Mouse (Mus musculus): ENCODE data around the gene Rnf135. TPM values are rescaled to one million over a fixed set of nuclear protein-coding genes. Genes with fewer than 3 reads are reported as not detected.
A peak's percentile ranks its signal among the peaks of the same experiment; 100 is the strongest.

The Rnf135 gene
- polyA plus RNA-seq, 1 experiment = 4.9 TPM

DNA sequence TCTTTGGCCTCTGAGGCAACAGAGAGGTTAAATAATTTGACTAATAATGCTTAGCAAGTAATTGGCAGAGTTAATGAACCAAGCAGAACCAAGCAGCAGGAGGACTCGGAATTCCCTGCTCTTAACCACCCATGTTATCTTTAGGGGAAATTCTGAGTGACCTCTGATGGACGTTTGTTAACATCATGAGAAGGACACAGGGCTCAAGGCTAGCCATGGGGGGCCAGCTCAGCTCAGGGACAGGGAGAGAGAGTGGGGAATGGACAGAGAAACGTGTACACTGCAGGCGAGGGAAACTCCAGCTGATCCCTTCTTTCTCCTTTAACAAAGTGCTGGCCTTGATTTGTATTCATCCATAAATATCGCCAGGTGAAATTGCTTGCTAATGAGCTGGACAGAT, 21.3 kb downstream of the Rnf135 start:
- no peaks in the 10 kb centered on the region for H3K4me1 ChIP-seq (replicated peaks; ENCODE audit: control insufficient read depth, insufficient read depth, low read length)
- H3K4me3 ChIP-seq (ENCODE audit: control insufficient read depth, insufficient read depth, low read length) = no peak overlapping the region
- no peak for TF ChIP-seq CTCF (IDR thresholded peaks at IDR 0.05; ENCODE audit: borderline replicate concordance, control insufficient read depth, extremely low read depth, insufficient read depth, low read length, poor library complexity)
- no peak for TF ChIP-seq POLR2A (IDR thresholded peaks at IDR 0.05; ENCODE audit: control insufficient read depth, extremely low read depth, insufficient read depth, low read length, poor library complexity)
- H3K27me3 ChIP-seq (ENCODE audit: control insufficient read depth, insufficient read depth, low read length) = no peaks in the 10 kb centered on the region
- no peak overlapping the region for H3K27ac ChIP-seq (ENCODE audit: control insufficient read depth, insufficient read depth, low read length)
- WGBS = 89% methylated on average over 5 of the region's 5 CpGs
- DNase-seq = no peak
- no peaks in the 10 kb centered on the region for H3K36me3 ChIP-seq (ENCODE audit: control insufficient read depth, insufficient read depth, low read length)

DNA sequence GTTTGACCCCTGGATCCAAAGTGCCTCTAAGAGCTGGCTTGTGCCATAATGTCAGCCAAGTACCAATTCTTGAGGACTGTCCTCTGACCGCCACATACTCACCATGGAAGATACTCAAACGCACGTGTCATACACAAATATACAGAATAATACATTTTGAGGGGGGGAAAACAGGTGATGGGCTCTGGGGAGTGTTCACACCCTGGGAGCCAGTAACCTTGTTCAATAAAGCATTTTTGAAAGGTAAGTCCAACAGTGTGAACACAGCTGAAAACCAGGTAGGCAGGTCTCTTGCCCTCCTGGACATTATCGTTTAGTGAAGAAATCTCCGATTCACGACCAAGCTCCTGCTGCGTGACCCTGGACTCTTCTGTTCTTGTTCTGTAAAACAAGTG, 24.8 kb downstream of the Rnf135 start:
- Histone ChIP-seq H3K36me3 (ENCODE audit: control insufficient read depth, insufficient read depth, low read length) (no peaks in the 10 kb centered on the region), H3K4me3 (ENCODE audit: control insufficient read depth, insufficient read depth, low read length) (no peak overlapping the region), H3K4me1 (replicated peaks; ENCODE audit: control insufficient read depth, insufficient read depth, low read length) (peaks cover 3% of the 10 kb centered on the region), H3K27me3 (ENCODE audit: control insufficient read depth, insufficient read depth, low read length) (no peaks in the 10 kb centered on the region), H3K27ac (ENCODE audit: control insufficient read depth, insufficient read depth, low read length) (no peak overlapping the region)
- DNase-seq = no peak
- WGBS = 45% methylated on average over 7 of the region's 7 CpGs
- TF ChIP-seq CTCF (IDR thresholded peaks at IDR 0.05; ENCODE audit: borderline replicate concordance, control insufficient read depth, extremely low read depth, insufficient read depth, low read length, poor library complexity) (no peak), POLR2A (IDR thresholded peaks at IDR 0.05; ENCODE audit: control insufficient read depth, extremely low read depth, insufficient read depth, low read length, poor library complexity) (no peak)

DNA sequence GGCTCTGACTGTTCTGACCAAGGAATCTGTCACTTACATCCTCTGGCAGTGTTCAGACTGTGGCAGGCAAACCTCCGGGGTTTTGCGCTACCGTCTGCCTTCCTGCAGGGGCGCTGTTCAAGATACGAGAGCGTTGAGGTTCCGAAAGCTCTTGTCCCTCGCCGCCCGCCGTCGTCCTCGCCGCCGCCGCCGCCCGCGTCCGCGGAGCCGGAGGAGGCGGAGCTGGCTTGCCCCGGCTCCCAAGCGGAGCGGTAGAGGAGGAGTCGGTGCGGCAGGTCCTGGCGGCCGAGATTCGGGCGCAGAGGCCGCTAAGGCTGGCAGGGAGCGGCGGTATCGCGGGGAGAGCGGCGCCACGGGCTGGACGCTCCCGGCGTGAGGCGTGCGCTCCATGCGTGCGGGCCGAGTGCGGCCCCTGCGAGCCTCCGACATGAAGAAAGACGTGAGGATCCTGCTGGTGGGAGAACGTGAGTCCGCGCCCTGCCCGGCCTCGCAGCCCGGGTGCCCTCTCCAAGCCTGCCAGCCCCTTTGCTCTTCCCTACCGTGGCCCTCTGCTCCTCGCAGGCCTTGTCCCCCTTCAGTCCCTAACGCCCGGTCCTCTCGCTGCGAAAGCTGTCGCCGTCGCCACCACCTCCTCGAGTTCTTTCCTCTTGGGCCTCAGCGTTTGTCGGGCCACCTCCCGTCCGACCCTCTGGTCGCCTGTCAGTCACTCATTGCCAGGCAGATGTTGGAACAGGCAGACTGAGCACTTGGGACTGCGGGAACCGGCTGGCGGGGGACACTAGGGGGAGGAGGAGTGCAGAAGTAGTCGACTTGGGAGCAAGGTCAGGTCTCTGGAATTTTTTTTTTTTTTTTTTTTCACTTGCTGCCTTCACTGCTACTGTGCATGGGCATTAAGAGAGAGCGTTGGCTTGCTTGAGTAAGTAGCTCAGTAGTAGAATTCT, 25.5 kb downstream of the Rnf135 start, which contains the start of gene Rhot1:
TSS of gene Rhot1 (plus strand) at position 160 of the 941 bp plus-strand sequence.
- Histone ChIP-seq H3K27ac (ENCODE audit: control insufficient read depth, insufficient read depth, low read length) (peak within 1 kb of the TSS; percentile 1; the same call in 1 of the 2 replicates), H3K4me1 (replicated peaks; ENCODE audit: control insufficient read depth, insufficient read depth, low read length) (peaks cover 3% of the 10 kb centered on the region), H3K4me3 (ENCODE audit: control insufficient read depth, insufficient read depth, low read length) (peak within 1 kb of the TSS; percentile 70), H3K36me3 (ENCODE audit: control insufficient read depth, insufficient read depth, low read length) (no peaks in the 10 kb centered on the region), H3K27me3 (ENCODE audit: control insufficient read depth, insufficient read depth, low read length) (no peaks in the 10 kb centered on the region)
- TF ChIP-seq POLR2A (IDR thresholded peaks at IDR 0.05; ENCODE audit: control insufficient read depth, extremely low read depth, insufficient read depth, low read length, poor library complexity) (peak; percentile 78), CTCF (IDR thresholded peaks at IDR 0.05; ENCODE audit: borderline replicate concordance, control insufficient read depth, extremely low read depth, insufficient read depth, low read length, poor library complexity) (peak; percentile 92)
- peak; percentile 97 for DNase-seq
- under 1% methylated on average over 78 of the region's 78 CpGs for WGBS

DNA sequence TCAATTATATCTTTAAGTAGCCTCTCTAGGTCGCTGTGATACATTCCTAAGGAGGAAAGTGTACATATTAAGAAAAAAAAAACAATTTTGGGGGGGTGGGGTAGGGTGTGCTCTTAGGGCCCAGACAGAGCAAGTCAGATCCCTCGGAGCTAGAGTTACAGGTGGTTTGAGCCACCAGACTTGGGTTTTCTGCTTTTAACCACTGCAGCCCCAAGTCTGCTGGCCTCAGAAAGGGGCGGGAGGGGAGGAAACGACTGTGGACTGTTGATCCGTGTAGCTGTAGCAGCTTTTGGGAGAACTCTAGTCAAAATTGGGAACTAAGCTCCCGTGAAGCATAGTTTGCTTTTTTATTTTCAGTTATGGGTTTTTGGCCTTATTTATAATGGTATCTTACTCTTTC, 26.7 kb downstream of the Rnf135 start:
- no peak overlapping the region for H3K4me3 ChIP-seq (ENCODE audit: control insufficient read depth, insufficient read depth, low read length)
- TF ChIP-seq POLR2A (IDR thresholded peaks at IDR 0.05; ENCODE audit: control insufficient read depth, extremely low read depth, insufficient read depth, low read length, poor library complexity) (no peak), CTCF (IDR thresholded peaks at IDR 0.05; ENCODE audit: borderline replicate concordance, control insufficient read depth, extremely low read depth, insufficient read depth, low read length, poor library complexity) (no peak)
- no peak overlapping the region for H3K27ac ChIP-seq (ENCODE audit: control insufficient read depth, insufficient read depth, low read length)
- no peaks in the 10 kb centered on the region for H3K36me3 ChIP-seq (ENCODE audit: control insufficient read depth, insufficient read depth, low read length)
- H3K27me3 ChIP-seq (ENCODE audit: control insufficient read depth, insufficient read depth, low read length) = no peaks in the 10 kb centered on the region
- DNase-seq = no peak
- H3K4me1 ChIP-seq (replicated peaks; ENCODE audit: control insufficient read depth, insufficient read depth, low read length) = peaks cover 3% of the 10 kb centered on the region
- WGBS = 6% methylated on average over 6 of the region's 6 CpGs

DNA sequence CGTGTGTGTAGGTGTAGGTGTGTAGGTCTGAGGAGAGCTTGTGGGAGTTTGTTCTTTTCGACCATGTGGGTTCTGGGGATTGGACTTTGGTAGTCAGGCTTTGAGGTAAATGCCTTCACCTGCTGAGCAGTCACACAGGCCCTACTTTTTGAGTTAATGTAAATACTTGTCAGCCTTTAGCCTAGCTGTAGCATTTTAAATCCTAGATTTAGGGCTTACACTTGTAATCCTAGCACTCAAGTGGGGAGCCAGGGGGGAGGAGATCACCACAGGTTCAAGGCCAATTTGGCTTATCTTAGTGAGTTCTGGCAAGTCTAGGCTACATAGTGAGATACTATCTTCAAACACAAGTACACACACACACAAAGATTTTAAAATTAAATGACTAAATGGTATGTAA, 28.6 kb downstream of the Rnf135 start:
- Histone ChIP-seq H3K27me3 (ENCODE audit: control insufficient read depth, insufficient read depth, low read length) (no peaks in the 10 kb centered on the region), H3K4me3 (ENCODE audit: control insufficient read depth, insufficient read depth, low read length) (no peak overlapping the region), H3K36me3 (ENCODE audit: control insufficient read depth, insufficient read depth, low read length) (no peaks in the 10 kb centered on the region), H3K4me1 (replicated peaks; ENCODE audit: control insufficient read depth, insufficient read depth, low read length) (peaks cover 3% of the 10 kb centered on the region), H3K27ac (ENCODE audit: control insufficient read depth, insufficient read depth, low read length) (no peak overlapping the region)
- DNase-seq = no peak
- TF ChIP-seq POLR2A (IDR thresholded peaks at IDR 0.05; ENCODE audit: control insufficient read depth, extremely low read depth, insufficient read depth, low read length, poor library complexity) = no peak
- TF ChIP-seq CTCF (IDR thresholded peaks at IDR 0.05; ENCODE audit: borderline replicate concordance, control insufficient read depth, extremely low read depth, insufficient read depth, low read length, poor library complexity) = no peak
- WGBS = 93% methylated on average over 2 of the region's 2 CpGs

DNA sequence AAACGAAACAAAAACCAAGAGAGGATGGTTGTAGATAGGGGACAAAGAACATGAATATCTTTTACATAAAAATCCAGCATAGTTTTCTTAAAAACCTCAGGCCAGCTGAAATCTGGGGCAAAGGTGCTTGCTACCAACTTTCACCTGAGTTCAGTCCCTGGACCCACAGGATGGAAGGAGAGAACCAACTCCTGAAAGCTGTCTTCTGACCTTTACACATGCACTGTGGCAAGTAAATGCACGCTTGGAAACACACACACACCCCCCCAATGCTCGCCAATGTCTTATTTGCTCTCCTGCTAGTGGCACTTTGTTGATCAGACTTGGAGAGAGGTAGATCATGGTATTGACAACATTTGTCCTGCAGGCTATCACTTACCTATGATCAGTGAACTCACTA, 31.6 kb downstream of the Rnf135 start:
- Histone ChIP-seq H3K27me3 (ENCODE audit: control insufficient read depth, insufficient read depth, low read length) (no peaks in the 10 kb centered on the region), H3K4me3 (ENCODE audit: control insufficient read depth, insufficient read depth, low read length) (no peak overlapping the region), H3K27ac (ENCODE audit: control insufficient read depth, insufficient read depth, low read length) (no peak overlapping the region), H3K36me3 (ENCODE audit: control insufficient read depth, insufficient read depth, low read length) (no peaks in the 10 kb centered on the region), H3K4me1 (replicated peaks; ENCODE audit: control insufficient read depth, insufficient read depth, low read length) (peaks cover 2% of the 10 kb centered on the region)
- TF ChIP-seq CTCF (IDR thresholded peaks at IDR 0.05; ENCODE audit: borderline replicate concordance, control insufficient read depth, extremely low read depth, insufficient read depth, low read length, poor library complexity) (no peak), POLR2A (IDR thresholded peaks at IDR 0.05; ENCODE audit: control insufficient read depth, extremely low read depth, insufficient read depth, low read length, poor library complexity) (no peak)
- DNase-seq = no peak
- 94% methylated on average over 3 of the region's 3 CpGs for WGBS
